8 mouse cellular contexts compared by ENCODE assay signal in genomic region chr12:69227776-69228466, GRCm38 (mm10). TPM values are rescaled to one million over a fixed set of nuclear protein-coding genes. Genes with fewer than 3 reads are reported as not detected.
A peak's percentile ranks its signal among the peaks of the same experiment; 100 is the strongest.
DNase-seq lines count a peak whose midpoint lies in the region; ATAC-seq lines count a peak whose summit lies in the region.

Gene Pole2 (minus strand): TSS chr12:69228195.

- ATAC-seq in megakaryocyte, adult 5-6 weeks (ENCODE audit: poor library complexity, severe bottlenecking), result peak; percentile 95

- DNase-seq in adrenal gland, adult (ENCODE audit: inconsistent age in 2 of 2, low spot score in 1 of 2), result peak; percentile 89 to 97
- DNase-seq in embryo, embryonic 10.5 days (ENCODE audit: low spot score), result peak; percentile 91
- peak; percentile 88 for DNase-seq in gastrocnemius, postnatal 14 days
- DNase-seq in induced T-regulatory cell, adult 2 months (ENCODE audit: low read depth), result peak; percentile 91
- DNase-seq in left cerebral cortex, adult 8-10 months (ENCODE audit: low spot score in 2 of 2), result peak; percentile 61 to 68
- peak; percentile 83 to 84 for DNase-seq in right cerebral cortex, adult 2 months (ENCODE audit: low spot score in 2 of 2)
- DNase-seq in urinary bladder, postnatal 10 days (ENCODE audit: low spot score), result peak; percentile 59

- intact Hi-C loops in gastrocnemius, postnatal 14 days (cut with DNase I; ENCODE audit: low total_unique reads), result no loop called here

RNA-seq across cellular contexts. Expression of gene Pole2, which starts in this region (rescaled TPM):
- total RNA-seq in gastrocnemius, postnatal 14 days (2021), result 1 to 10 TPM in 1 of 2 experiments, under 1 TPM in 1; 0.80 to 1.7 TPM
- under 1 TPM; 0.18 to 0.63 (median 0.32) TPM for total RNA-seq in left cerebral cortex, adult 8-10 months (2022)
- 35.6 and 50.8 TPM in 2 replicates for total RNA-seq in megakaryocyte, adult 5-6 weeks (2015)
- total RNA-seq in megakaryocyte, adult 5-6 weeks (2017), result 22.5 and 31.2 TPM in 2 replicates

Comparison
In these comparisons a context has a peak if more than half of its experiments do, and no peak if none do; other contexts are left out.
1. Peak in every context shown above with its lines: DNase-seq and ATAC-seq.
2. RNA of gene Pole2 (total RNA-seq): 22.5 to 50.8 TPM in megakaryocyte, adult 5-6 weeks; 0.80 to 1.7 TPM in gastrocnemius, postnatal 14 days and 0.18 to 0.63 TPM in left cerebral cortex, adult 8-10 months; every median in the first group is over 4 times any median in the second.
3. Peak in DNase-seq in left cerebral cortex, adult 8-10 months; RNA of the gene not detected or under 1 TPM.